Mouse (Mus musculus) brown adipose tissue, adult 24 weeks (tissue): Measurements from ENCODE around the gene Vamp1. TPM values are rescaled to one million over a fixed set of nuclear protein-coding genes. Genes with fewer than 3 reads are reported as not detected.

Experiments used
- H3K27ac ChIP-seq: fragments of 200-500 bp; replicated peaks from 2 replicates; pipeline ENCODE4 v1.5.1; 2012; ENCODE audit warnings: low read depth, mild to moderate bottlenecking, low read length
- H3K4me1 ChIP-seq: fragments of 200-500 bp; 2 replicates; pipeline ENCODE4 v1.6.1; 2012; ENCODE audit warnings: low read length, mixed read lengths; ENCODE audit not compliant: control insufficient read depth, insufficient read depth, insufficient read length
- H3K4me3 ChIP-seq: fragments of 200-500 bp; 2 replicates; pipeline ENCODE4 v1.5.1; 2012; ENCODE audit warnings: low read depth, mild to moderate bottlenecking, low read length, moderate library complexity; ENCODE audit not compliant: insufficient read depth
- polyA plus RNA-seq: library from polyadenylated mRNA; stranded (reverse); fragments of >200 nt; gene quantifications from 2 replicates; pipeline ENCODE4 v1.2.4, GENCODE M21; 2012; ENCODE audit not compliant: missing spikeins, insufficient read depth, insufficient read length

Gene Vamp1
- polyA plus RNA-seq, 1 experiment: 5.4 TPM

- no peak overlapping the region for H3K27ac ChIP-seq
- no peak overlapping the region for H3K4me3 ChIP-seq
- no peaks in the 10 kb centered on the region; the same call in 1 of the 2 replicates for H3K4me1 ChIP-seq
Measured at GRCm38 (mm10) chr6:125225518-125226115, 10.3 kb downstream of the Vamp1 start.

DNA sequence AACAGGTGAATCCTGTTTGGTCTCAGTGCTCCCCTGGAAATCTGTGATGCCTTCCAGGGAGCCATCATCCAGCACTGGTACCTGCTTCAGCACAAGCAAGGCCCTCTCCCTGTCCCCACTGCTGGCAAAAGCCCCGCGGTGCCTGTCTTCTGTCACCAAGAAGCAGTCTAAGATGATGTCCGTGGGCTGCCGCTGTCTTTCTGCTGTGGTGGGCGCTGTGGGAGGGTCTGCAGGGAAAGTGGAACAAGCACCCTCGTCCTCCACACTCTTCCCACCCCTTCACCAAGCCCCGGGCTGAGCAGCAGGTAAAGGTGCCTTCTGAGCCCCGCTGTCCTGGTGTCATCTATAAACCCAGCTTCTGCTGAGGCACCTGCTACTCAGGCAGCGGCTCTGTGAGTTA, 15.2 kb downstream of the Vamp1 start:
- Histone ChIP-seq H3K27ac (peak overlapping the region; percentile 18), H3K4me3 (peak overlapping the region; percentile 28)

DNA sequence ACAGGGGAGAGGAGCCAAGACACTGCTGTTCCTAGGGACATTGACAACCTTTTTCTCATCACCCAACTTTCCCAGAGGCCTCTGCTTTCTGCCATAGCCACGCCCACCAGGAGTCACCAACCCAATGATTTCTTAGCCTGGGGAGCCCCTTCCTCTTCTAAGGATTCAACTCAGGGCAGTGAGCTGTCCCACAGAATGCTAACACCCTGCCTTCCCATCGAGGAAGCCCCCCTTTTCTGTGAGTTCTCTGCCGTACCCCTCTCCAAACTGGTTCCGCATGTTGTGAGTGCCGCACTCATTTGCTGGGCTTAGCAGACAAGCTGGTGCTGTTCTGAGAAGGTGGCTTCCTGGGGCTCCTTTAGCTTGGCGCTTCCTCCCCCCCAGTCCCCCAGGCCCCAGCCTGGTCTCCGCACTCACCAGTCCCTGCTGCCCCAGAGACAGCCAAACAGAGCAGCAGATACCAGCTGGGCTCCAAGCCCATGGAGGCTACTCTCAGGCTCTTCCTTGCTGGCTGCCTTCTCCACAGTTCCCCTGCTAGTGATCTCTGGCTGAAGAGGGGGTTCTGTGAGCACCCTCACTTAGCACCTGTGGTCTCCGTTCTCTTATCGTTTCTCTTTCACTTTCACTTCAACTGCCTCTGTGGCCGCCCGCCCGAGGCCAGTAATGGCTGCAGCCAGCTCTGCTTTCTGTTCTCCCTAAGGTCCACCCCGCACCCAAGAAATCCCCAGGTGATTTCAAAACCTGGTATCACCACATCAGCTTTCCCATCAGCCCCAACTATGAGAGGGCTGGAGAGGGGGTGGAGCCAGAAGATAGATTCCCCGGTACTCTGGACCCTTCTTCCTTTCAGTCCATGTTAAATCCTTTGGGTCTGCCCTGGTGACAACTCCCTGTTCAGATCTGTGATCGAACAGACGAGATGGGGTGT, 16.0 kb downstream of the Vamp1 start, which contains the start of gene Tapbpl:
Gene Tapbpl, minus strand, starts transcription at position 744 of the 928 bp plus-strand sequence.
- peak within 1 kb of the TSS; percentile 90 for H3K27ac ChIP-seq
- H3K4me1 ChIP-seq: peaks cover 16% of the 10 kb centered on the region
- peak within 1 kb of the TSS; percentile 91 for H3K4me3 ChIP-seq

More for the DNA sequence above, 15.2 kb downstream of the Vamp1 start:
- H3K4me1 ChIP-seq: peaks cover 16% of the 10 kb centered on the region

DNA sequence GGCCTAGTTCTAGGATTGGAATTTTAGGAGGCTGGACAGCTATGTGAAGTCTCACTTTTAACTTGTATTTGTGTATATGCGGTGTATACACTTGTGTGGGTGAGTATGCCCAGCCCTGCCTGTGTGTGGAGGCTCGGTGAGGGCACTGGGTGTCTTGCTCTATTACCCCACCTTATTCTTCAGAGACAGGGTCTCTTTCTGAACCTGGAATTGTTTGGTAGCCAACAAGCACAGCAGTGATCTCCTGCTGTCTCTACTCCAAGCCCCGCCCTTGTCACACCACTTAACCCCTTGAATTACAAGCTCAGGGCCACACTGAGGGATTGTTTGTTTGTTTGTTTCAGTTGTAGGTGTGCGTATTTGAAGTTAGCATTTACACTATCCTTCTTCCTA, 16.7 kb downstream of the Vamp1 start:
- Histone ChIP-seq H3K27ac (peak overlapping the region; percentile 90), H3K4me3 (peak overlapping the region; percentile 91), H3K4me1 (peaks cover 16% of the 10 kb centered on the region)

DNA sequence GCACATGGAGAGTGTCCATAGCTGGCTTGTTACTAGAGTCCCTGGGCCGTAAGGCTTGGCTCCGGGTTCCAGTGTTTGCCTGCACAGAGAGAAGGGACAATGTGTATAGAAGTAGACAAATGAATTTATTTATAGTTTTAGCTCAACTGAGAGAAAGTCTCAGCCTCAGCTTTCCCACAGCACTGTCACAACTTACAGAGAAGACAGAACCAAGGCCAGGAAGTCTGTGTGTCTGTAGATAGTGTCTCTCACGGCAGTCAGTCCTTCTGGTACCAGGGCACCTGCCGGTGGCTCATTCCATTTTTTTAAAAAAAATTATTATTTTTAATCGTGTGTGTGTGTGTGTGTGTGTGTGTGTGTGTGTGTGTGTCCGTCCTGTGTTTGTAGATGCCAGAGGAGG, 17.2 kb downstream of the Vamp1 start:
- Histone ChIP-seq H3K4me1 (peaks cover 16% of the 10 kb centered on the region), H3K4me3 (peak overlapping the region; percentile 91; the same call in 1 of the 2 replicates), H3K27ac (peak overlapping the region; percentile 90)

DNA sequence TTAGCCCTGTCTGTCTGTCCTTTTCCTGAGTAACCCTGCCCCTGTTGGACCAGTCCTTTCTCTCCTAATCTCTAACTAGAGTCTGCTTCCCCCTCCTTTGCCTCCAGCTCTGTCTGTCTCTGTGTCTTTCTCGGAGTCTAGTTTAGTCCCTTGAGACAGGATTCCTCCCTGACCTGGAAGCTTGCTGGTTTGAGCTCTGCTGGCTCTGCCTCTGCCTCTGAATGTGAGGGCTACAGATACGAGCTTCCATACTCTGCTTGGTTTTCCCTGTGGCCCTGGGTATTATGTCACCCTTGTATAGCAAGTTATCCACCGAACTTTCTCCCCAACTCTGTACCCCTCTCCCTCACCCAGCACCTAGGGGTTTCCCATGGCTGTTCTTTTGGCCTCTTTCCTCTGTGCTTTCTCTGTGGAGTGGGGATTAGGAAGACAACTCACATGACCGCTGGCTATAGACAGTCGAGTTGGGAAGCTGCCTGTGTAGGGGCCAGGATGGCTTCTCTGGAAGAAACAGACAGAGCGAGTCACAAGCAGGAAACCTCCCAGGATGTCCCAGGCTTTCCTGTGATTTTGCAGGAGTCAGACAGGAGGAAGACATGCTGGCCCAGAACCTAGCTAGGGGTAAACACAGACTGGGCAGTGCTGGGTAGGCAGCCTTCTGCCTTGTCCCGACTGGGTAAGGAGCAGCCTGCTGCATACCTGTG, 18.6 kb downstream of the Vamp1 start:
- Histone ChIP-seq H3K4me3 (no peak overlapping the region), H3K27ac (peak overlapping the region; percentile 42), H3K4me1 (peaks cover 16% of the 10 kb centered on the region)

DNA sequence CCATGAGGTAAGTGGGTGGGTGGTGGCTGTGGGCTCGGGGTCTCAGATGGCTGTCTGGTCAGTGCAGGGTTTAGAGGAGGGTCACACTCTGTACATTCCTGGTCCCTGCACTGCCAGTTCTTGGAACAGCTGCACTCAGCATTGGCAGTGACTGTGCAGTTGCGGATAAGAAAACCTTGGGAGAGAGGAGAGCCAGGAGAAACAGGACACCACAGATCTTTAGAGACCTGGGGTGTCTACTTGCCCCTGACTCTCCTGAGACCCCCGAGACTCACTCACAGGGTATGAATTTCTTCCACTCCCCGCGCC, 19.1 kb downstream of the Vamp1 start:
- Histone ChIP-seq H3K4me3 (no peak overlapping the region), H3K4me1 (peaks cover 16% of the 10 kb centered on the region), H3K27ac (peak overlapping the region; percentile 42)

- Histone ChIP-seq H3K27ac (no peak overlapping the region), H3K4me3 (no peak overlapping the region), H3K4me1 (peaks cover 16% of the 10 kb centered on the region)
Measured at GRCm38 (mm10) chr6:125236341-125236740, 21.0 kb downstream of the Vamp1 start.

DNA sequence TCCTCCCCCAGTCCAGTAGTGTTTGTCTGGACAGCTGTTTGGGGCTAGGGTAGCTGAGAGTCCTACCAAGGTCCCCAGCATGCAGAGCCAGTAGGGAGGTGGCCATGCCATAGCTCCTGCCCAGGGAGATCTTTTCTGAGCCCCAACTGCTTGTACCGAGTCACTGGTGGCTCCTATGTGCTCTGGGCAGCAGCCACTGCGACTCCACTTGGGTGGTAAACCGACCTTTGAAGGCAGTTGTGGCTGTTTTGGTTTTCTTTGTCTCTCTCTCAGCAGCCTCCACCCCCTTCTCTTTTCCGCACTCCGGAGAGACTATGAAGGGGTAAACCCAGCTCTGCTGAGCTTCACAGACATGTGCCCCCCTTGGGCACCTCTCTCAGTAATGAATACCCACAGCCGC, 21.4 kb downstream of the Vamp1 start, which contains the start of gene Cd27:
Gene Cd27, minus strand, starts transcription at position 229 of the 400 bp plus-strand sequence.
- Histone ChIP-seq H3K4me3 (no peak within 1 kb of the TSS), H3K27ac (no peak within 1 kb of the TSS), H3K4me1 (peaks cover 16% of the 10 kb centered on the region)

DNA sequence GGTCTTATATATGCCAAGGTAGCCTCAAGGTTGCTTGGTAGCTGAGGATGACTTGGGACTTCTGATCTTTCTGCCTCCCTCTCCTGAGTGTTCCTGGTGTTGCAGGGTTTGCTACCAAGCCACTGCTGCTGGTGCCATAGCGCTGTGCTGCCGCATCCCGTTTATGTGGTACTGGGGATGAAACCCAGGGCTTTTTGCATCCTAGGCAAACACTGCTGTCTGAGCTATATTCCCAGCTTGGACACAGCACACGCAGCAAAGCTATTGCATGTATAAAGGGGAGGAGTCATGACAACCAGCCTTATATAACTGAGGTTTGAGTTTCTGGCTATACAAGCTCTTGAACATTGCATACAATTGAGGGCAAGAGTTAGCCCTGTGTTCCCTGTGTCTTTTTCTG, 22.1 kb downstream of the Vamp1 start:
- Histone ChIP-seq H3K4me3 (no peak overlapping the region), H3K4me1 (peaks cover 16% of the 10 kb centered on the region), H3K27ac (no peak overlapping the region)

- Histone ChIP-seq H3K4me1 (peaks cover 11% of the 10 kb centered on the region), H3K4me3 (no peak overlapping the region), H3K27ac (no peak overlapping the region)
Measured at GRCm38 (mm10) chr6:125238396-125238795, 23.0 kb downstream of the Vamp1 start.

- no peaks in the 10 kb centered on the region for H3K4me1 ChIP-seq
- no peak overlapping the region for H3K27ac ChIP-seq
- H3K4me3 ChIP-seq: no peak overlapping the region
Measured at GRCm38 (mm10) chr6:125239547-125239946, 24.2 kb downstream of the Vamp1 start.

DNA sequence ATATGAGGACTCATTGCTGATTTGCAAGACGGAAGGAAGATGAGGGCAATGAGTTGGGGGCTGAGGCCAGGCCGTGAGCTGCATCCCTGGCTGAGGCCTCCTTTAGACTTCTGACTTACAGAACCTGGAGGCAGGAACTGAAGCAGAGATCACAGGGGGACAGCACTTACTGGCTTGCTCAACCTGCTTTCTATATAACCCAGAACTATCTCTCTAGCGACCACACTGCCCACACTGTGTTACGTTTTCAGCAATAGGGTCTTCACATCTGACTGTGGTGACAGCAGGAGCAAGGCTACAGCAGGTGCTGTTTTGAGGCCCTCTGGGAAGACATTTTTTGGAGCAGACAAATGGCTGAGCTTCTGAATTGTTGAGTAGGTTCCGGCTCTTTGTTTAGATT, 25.3 kb downstream of the Vamp1 start:
- H3K4me1 ChIP-seq: no peaks in the 10 kb centered on the region
- no peak overlapping the region for H3K4me3 ChIP-seq
- H3K27ac ChIP-seq: no peak overlapping the region

- Histone ChIP-seq H3K4me1 (no peaks in the 10 kb centered on the region), H3K4me3 (no peak overlapping the region), H3K27ac (no peak overlapping the region)
Measured at GRCm38 (mm10) chr6:125241566-125241965, 26.2 kb downstream of the Vamp1 start.

DNA sequence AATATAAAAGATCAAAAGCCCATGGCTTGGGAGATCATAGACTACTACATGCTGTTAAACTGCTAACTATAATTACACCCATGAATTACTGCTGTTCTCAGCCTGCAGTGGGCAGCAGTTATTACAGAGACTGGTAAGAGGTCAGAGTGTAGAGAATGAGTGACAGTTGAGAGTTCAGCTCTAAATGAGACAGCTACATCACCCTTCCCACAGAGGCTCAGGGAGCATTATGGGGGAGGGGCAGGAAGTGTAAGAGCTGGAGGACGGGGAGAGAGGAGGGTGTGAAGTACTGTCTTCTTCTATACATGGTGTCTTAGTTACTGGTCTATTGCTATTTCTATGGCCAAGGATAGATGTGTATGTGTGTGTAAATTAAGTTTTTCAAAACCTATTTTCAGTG, 29.2 kb downstream of the Vamp1 start:
- no peak overlapping the region for H3K4me3 ChIP-seq
- no peaks in the 10 kb centered on the region for H3K4me1 ChIP-seq

More for the DNA sequence above, 29.2 kb downstream of the Vamp1 start:
- no peak overlapping the region for H3K27ac ChIP-seq
